Mouse (Mus musculus) liver, adult 2 months (tissue): ENCODE results near the gene Luzp1. TPM values are rescaled to one million over a fixed set of nuclear protein-coding genes. Genes with fewer than 3 reads are reported as not detected.

Source experiments
- DNase-seq: peaks from one replicate; pipeline ENCODE4 v3.0.0-alpha.2; 2011; ENCODE audit warnings: low read depth, low spot score; ENCODE audit errors: extremely low read depth
- H3K27ac ChIP-seq: fragments of 200-500 bp; replicated peaks from 2 replicates; pipeline ENCODE4 v1.5.1; 2012; ENCODE audit warnings: low read depth, mild to moderate bottlenecking, control low read depth, inconsistent platforms, low read length; ENCODE audit not compliant: insufficient read depth
- H3K27me3 ChIP-seq: fragments of 200-500 bp; 2 replicates; pipeline ENCODE4 v1.6.1; 2012; ENCODE audit warnings: mild to moderate bottlenecking, moderate library complexity, low read length, inconsistent platforms; ENCODE audit not compliant: control insufficient read depth, insufficient read depth
- H3K36me3 ChIP-seq: fragments of 200-500 bp; 2 replicates; pipeline ENCODE4 v1.6.1; 2012; ENCODE audit warnings: low read length, inconsistent platforms; ENCODE audit not compliant: control insufficient read depth, insufficient read depth
- H3K4me1 ChIP-seq: fragments of 200-500 bp; 2 replicates; pipeline ENCODE4 v1.6.1; 2011; ENCODE audit warnings: low read length; ENCODE audit not compliant: control insufficient read depth, insufficient read depth
- H3K4me3 ChIP-seq: fragments of 200-500 bp; 2 replicates; pipeline ENCODE4 v1.5.1; 2011; ENCODE audit warnings: low read depth, mild to moderate bottlenecking, control low read depth, low read length, moderate library complexity; ENCODE audit not compliant: insufficient read depth
- H3K79me2 ChIP-seq: fragments of 200-500 bp; 2 replicates; pipeline ENCODE4 v1.6.1; 2012; ENCODE audit warnings: inconsistent platforms, mild to moderate bottlenecking, low read length, moderate library complexity; ENCODE audit not compliant: control insufficient read depth, insufficient read depth
- H3K9ac ChIP-seq: fragments of 200-500 bp; 2 replicates; pipeline ENCODE4 v1.6.1; 2012; ENCODE audit warnings: low read depth, mild to moderate bottlenecking, control low read depth, inconsistent platforms, low read length
- CTCF ChIP-seq: fragments of 200-500 bp; IDR thresholded peaks from 2 replicates; pipeline ENCODE4 v1.5.1; 2011; ENCODE audit warnings: low read depth, low read length, control low read depth
- POLR2A ChIP-seq: fragments of 200-500 bp; IDR thresholded peaks from 2 replicates; pipeline ENCODE4 v1.6.1; 2011; ENCODE audit warnings: low read length, control low read depth; ENCODE audit not compliant: insufficient read depth; ENCODE audit errors: extremely low read depth
- WGBS: fragments of 180-500 bp; shearing (Covaris S2); methylation state at CpG from one replicate; pipeline ENCODE4 v1.1.7; 2018; 5-methylcytosine and 5-hydroxymethylcytosine counted together
- polyA plus RNA-seq: library from polyadenylated mRNA; depleted of rRNA; stranded (reverse); fragments of >200 nt; gene quantifications from 2 replicates; pipeline ENCODE4 v1.2.3, GENCODE M21; 2012; rRNA removed
- total RNA-seq: library from RNA; depleted of rRNA; stranded (reverse); fragments of >200 nt; gene quantifications from 2 replicates; pipeline ENCODE4 v1.2.3, GENCODE M21; 2014; rRNA removed

Gene Luzp1
- total and polyA plus RNA-seq, 2 experiments: 3.3 to 6.8 TPM

DNA sequence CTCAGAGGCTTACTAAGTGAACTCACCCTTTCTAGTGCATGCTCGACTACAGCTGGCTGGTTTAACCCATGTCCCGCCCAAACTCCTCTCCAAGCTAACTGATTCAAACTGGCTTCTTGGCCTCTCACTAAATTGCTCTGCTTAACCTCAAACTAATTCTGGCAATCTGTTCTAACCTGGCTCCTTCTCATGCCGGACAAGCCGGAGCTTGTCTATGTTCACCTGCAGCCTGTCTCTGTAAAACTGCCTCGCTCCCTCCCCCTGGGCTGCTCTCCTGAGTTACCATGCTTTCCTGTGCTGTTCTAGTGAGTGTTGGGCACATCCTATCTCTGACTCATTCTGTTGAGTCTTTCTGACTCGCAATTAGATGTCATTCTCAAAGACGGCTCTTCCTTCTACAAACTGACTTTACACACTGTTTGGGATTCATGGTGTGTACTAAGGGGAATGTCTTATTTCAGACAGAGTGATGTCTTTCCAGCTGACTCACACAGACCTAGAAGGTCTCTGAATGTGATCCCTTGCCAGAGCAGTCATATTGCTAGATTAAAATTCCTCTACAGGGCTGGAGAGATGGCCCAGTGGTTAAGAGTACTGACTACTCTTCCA lies 128.8 kb downstream of the Luzp1 start:
- H3K79me2 ChIP-seq: peaks cover 32% of the 10 kb centered on the region; the same call in 1 of the 2 replicates
- no peak overlapping the region for H3K9ac ChIP-seq
- peaks cover 8% of the 10 kb centered on the region for H3K4me1 ChIP-seq
- H3K36me3 ChIP-seq: no peaks in the 10 kb centered on the region
- no peaks in the 10 kb centered on the region for H3K27me3 ChIP-seq
- no peak for DNase-seq
- TF ChIP-seq POLR2A (no peak), CTCF (no peak)
- 83% methylated on average over 7 of the region's 7 CpGs for WGBS
- no peak overlapping the region for H3K27ac ChIP-seq
- H3K4me3 ChIP-seq: no peak overlapping the region

DNA sequence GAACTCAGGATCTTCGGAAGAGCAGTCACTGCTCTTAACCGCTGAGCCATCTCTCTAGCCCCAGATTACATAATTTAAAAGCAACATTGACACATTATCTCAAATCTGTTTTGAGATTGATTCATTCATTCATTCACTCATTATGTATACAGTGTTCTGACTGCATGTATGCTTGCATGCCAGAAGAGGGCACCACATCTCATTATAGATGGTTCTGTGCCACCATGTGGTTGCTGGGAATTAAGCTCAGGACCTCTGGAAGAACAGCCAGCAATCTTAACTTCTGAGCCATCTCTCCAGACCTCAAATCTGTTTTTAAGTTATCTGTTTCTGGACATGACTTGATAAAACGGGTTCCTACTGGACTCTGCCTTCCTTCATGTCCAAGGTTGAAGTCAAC lies 130.3 kb downstream of the Luzp1 start:
- peaks cover 29% of the 10 kb centered on the region; the same call in 1 of the 2 replicates for H3K79me2 ChIP-seq
- no peaks in the 10 kb centered on the region for H3K36me3 ChIP-seq
- H3K4me1 ChIP-seq: peaks cover 6% of the 10 kb centered on the region
- DNase-seq: no peak
- no peak overlapping the region for H3K9ac ChIP-seq
- no peaks in the 10 kb centered on the region for H3K27me3 ChIP-seq
- over 99% methylated on average over 3 of the region's 3 CpGs for WGBS
- TF ChIP-seq POLR2A (no peak), CTCF (no peak)
- no peak overlapping the region for H3K27ac ChIP-seq
- H3K4me3 ChIP-seq: no peak overlapping the region

DNA sequence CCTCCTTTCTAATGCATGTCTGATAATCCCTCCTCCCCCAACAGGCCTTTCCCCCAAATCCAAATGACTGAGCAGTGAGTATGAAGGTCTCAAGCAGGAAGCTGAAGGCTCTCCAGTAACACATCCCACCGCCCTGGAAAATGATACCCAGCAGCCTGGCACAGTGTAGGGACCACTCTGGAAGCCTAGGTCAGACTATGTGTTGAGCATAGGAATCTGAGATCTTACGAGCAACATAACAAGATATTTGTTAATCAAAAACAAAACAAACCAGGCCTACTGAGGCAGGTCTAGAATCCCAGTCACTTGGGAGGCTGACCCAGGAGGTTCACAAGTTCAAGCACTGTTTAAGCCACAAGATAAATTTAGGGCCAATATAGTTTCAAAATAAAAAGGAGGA lies 131.0 kb downstream of the Luzp1 start:
- Histone ChIP-seq H3K4me1 (peaks cover 6% of the 10 kb centered on the region), H3K4me3 (no peak overlapping the region), H3K27me3 (no peaks in the 10 kb centered on the region), H3K9ac (no peak overlapping the region), H3K36me3 (no peaks in the 10 kb centered on the region), H3K79me2 (peaks cover 29% of the 10 kb centered on the region; the same call in 1 of the 2 replicates), H3K27ac (no peak overlapping the region)
- no peak for TF ChIP-seq CTCF
- no peak for TF ChIP-seq POLR2A
- 91% methylated on average over 2 of the region's 2 CpGs for WGBS
- no peak for DNase-seq

DNA sequence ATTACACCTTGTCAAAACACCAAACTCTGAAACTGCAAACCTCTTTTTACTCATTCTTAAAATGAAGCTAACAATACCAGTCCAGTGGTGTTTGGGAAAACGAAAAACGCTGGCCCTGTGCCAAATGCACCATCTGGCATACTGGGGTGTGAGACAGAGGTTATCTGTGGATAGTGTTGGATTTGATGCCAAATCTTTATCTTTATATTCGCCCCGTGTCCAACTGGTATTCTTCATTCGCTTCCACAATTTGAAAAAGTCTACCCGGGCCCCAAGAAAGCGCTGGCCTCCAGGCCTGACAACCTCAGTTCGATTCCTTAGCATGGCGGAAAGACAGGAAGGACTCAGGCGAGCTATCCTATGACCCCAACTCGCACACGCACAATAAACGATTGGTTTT lies 131.9 kb downstream of the Luzp1 start:
- H3K9ac ChIP-seq: peak overlapping the region; percentile 34; the same call in 1 of the 2 replicates
- H3K4me3 ChIP-seq: peak overlapping the region; percentile 93
- no peak overlapping the region for H3K27ac ChIP-seq
- TF ChIP-seq CTCF: no peak
- no peak for TF ChIP-seq POLR2A
- DNase-seq: peak; percentile 51
- no peaks in the 10 kb centered on the region for H3K36me3 ChIP-seq
- peaks cover 6% of the 10 kb centered on the region for H3K4me1 ChIP-seq
- under 1% methylated on average over 13 of the region's 13 CpGs for WGBS
- H3K79me2 ChIP-seq: peaks cover 29% of the 10 kb centered on the region; the same call in 1 of the 2 replicates
- no peaks in the 10 kb centered on the region for H3K27me3 ChIP-seq

DNA sequence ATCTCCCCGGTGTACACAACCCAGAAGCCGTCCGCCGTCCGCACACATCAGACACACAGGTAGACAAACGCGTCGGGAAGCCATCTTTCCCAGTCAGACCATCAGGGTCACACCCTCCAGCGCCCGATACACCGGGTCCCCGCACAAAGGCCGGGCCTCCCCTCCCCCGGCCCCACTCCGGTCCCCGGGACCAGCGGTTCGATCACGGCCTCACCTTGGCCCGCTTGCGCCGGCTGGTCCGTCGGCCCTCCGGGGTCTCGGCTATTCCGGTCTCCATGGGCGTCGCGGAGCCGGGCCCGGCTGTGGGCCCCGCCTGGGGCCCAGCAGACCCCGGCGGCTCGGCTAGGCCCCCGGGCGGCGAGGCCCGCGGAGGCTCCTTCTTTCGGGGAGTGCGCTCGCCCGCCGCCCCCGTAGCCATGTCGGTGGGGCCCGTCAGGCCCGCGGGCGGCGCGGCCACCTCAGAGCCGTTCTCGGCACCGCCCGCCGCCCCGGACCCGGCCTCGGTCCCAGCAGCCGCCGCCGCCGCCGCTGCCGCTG lies 132.5 kb downstream of the Luzp1 start:
- peak; percentile 40 for DNase-seq
- under 1% methylated on average over 59 of the region's 68 CpGs for WGBS

DNA sequence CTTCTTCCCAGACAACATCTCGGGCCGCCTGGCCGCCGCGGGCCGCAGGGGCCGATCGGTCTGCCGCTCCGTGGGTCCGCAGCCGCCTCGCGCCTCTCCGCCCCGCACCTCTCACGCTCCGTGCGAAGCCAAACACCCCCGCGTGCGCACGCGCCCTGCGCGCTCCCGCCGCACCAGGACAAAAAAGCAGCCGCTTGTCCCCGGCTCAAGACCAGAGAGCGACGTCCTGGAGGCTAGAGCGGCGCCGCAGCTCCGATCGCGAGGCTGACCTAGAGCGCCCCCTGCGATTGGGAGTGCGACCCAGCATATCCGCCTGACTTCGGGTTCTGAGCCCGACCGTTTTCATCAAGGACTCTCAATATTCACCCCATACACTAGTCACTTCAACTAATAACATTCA lies 133.0 kb downstream of the Luzp1 start, which contains the start of gene Kdm1a:
Gene Kdm1a (minus strand): TSS at position 156 of the 400 bp plus-strand sequence.
- H3K27ac ChIP-seq: peak within 1 kb of the TSS; percentile 68; the same call in 1 of the 2 replicates
- H3K4me3 ChIP-seq: peak within 1 kb of the TSS; percentile 93
- H3K27me3 ChIP-seq: no peaks in the 10 kb centered on the region
- H3K4me1 ChIP-seq: peaks cover 6% of the 10 kb centered on the region
- under 1% methylated on average over 29 of the region's 45 CpGs for WGBS
- peak within 1 kb of the TSS; percentile 99 for H3K9ac ChIP-seq
- no peaks in the 10 kb centered on the region for H3K36me3 ChIP-seq
- DNase-seq: peak; percentile 82
- peak; percentile 93 for TF ChIP-seq CTCF
- peak; percentile 63; the same call in 1 of the 2 replicates for TF ChIP-seq POLR2A
- H3K79me2 ChIP-seq: peaks cover 26% of the 10 kb centered on the region; the same call in 1 of the 2 replicates

More for the DNA sequence above, 132.5 kb downstream of the Luzp1 start:
- peak overlapping the region; percentile 99 for H3K9ac ChIP-seq
- peak overlapping the region; percentile 93 for H3K4me3 ChIP-seq
- H3K27me3 ChIP-seq: no peaks in the 10 kb centered on the region
- H3K27ac ChIP-seq: peak overlapping the region; percentile 68; the same call in 1 of the 2 replicates
- H3K4me1 ChIP-seq: peaks cover 6% of the 10 kb centered on the region
- TF ChIP-seq CTCF: no peak
- no peak for TF ChIP-seq POLR2A
- H3K36me3 ChIP-seq: no peaks in the 10 kb centered on the region
- H3K79me2 ChIP-seq: peaks cover 29% of the 10 kb centered on the region; the same call in 1 of the 2 replicates

Other genes starting within 250 kb of the Luzp1 start
- gene Tcea3, start 222.0 kb upstream of the Luzp1 start, total RNA-seq: 34.8 and 39.3 TPM in 2 replicates
- 20.1 and 28.9 TPM in 2 replicates for gene Tcea3, start 222.0 kb upstream of the Luzp1 start, polyA plus RNA-seq
- gene Zfp46, start 185.1 kb upstream of the Luzp1 start, total RNA-seq: 2.6 TPM in 2 replicates
- 2.9 and 3.1 TPM in 2 replicates for gene Zfp46, start 185.1 kb upstream of the Luzp1 start, polyA plus RNA-seq
- gene Hnrnpr, start 158.8 kb upstream of the Luzp1 start, total RNA-seq: 16.7 and 22.9 TPM in 2 replicates
- gene Hnrnpr, start 158.8 kb upstream of the Luzp1 start, polyA plus RNA-seq: 5.0 and 5.7 TPM in 2 replicates
- not detected in 2 replicates for gene Htr1d, start 46.2 kb upstream of the Luzp1 start, total RNA-seq
- 0.82 TPM in 1 of 2 replicates, not detected in the other for gene Htr1d, start 46.2 kb upstream of the Luzp1 start, polyA plus RNA-seq
- gene 6030445D17Rik, start 7.5 kb upstream of the Luzp1 start, total RNA-seq: 0.07 and 0.18 TPM in 2 replicates
- 0.11 and 0.15 TPM in 2 replicates for gene 6030445D17Rik, start 7.5 kb upstream of the Luzp1 start, polyA plus RNA-seq
- gene Kdm1a, start 133.0 kb downstream of the Luzp1 start, total RNA-seq: 10.0 and 10.9 TPM in 2 replicates
- 6.7 and 8.8 TPM in 2 replicates for gene Kdm1a, start 133.0 kb downstream of the Luzp1 start, polyA plus RNA-seq
- not detected in 2 replicates for gene Tex46, start 140.7 kb downstream of the Luzp1 start, total RNA-seq
- gene Tex46, start 140.7 kb downstream of the Luzp1 start, polyA plus RNA-seq: not detected in 2 replicates
- gene Lactbl1, start 152.9 kb downstream of the Luzp1 start, total RNA-seq: not detected in 2 replicates
- not detected in 2 replicates for gene Lactbl1, start 152.9 kb downstream of the Luzp1 start, polyA plus RNA-seq